Mouse (Mus musculus) cerebellum, adult 2 months (tissue): Measurements from ENCODE around the gene Dvl1. TPM values are rescaled to one million over a fixed set of nuclear protein-coding genes. Genes with fewer than 3 reads are reported as not detected.
A peak's percentile ranks its signal among the peaks of the same experiment; 100 is the strongest.

Experiments used
- DNase-seq, 2 experiments: peaks; one replicate each; pipeline ENCODE4 v3.0.0; 2021
- H3K27ac ChIP-seq: fragments of 200-500 bp; 2 replicates; pipeline ENCODE4 v1.5.1; 2012; ENCODE audit warnings: low read length, control low read depth, inconsistent platforms; ENCODE audit not compliant: insufficient read depth
- H3K27me3 ChIP-seq: fragments of 200-500 bp; 2 replicates; pipeline ENCODE4 v1.6.1; 2012; ENCODE audit warnings: inconsistent platforms, mild to moderate bottlenecking, low read length, moderate library complexity; ENCODE audit not compliant: control insufficient read depth, insufficient read depth
- H3K4me1 ChIP-seq: fragments of 200-500 bp; 2 replicates; pipeline ENCODE4 v1.6.1; 2011; ENCODE audit warnings: low read length; ENCODE audit not compliant: control insufficient read depth, insufficient read depth
- H3K4me3 ChIP-seq: fragments of 200-500 bp; replicated peaks from 2 replicates; pipeline ENCODE3; 2011; ENCODE audit warnings: mild to moderate bottlenecking, low read depth, low read length, control low read depth; ENCODE audit not compliant: insufficient read depth
- CTCF ChIP-seq: fragments of 200-500 bp; IDR thresholded peaks from 2 replicates; pipeline ENCODE4 v1.5.1; 2011; ENCODE audit warnings: low read depth, mild to moderate bottlenecking, control low read depth, low read length, moderate library complexity, borderline replicate concordance; ENCODE audit not compliant: insufficient read depth
- POLR2A ChIP-seq: fragments of 200-500 bp; IDR thresholded peaks from 2 replicates; pipeline ENCODE4 v1.6.1; 2011; ENCODE audit warnings: low read length, control low read depth, borderline replicate concordance; ENCODE audit not compliant: insufficient read depth
- WGBS: fragments of 180-500 bp; shearing (Covaris S2); methylation state at CpG from one replicate; pipeline ENCODE4 v1.1.7; 2018; 5-methylcytosine and 5-hydroxymethylcytosine counted together
- polyA plus RNA-seq: library from polyadenylated mRNA; depleted of rRNA; stranded (reverse); fragments of >200 nt; gene quantifications from 2 replicates; pipeline ENCODE4 v1.2.3, GENCODE M21; 2012

Gene Dvl1
- polyA plus RNA-seq, 1 experiment, result 160 TPM

- Histone ChIP-seq H3K4me1 (peaks cover 12% of the 10 kb centered on the region), H3K4me3 (peak within 1 kb of the TSS; percentile 82), H3K27me3 (no peaks in the 10 kb centered on the region), H3K27ac (peak within 1 kb of the TSS; percentile 33)
- under 1% methylated on average over 63 of the region's 63 CpGs for WGBS
- TF ChIP-seq CTCF, result no peak
- peak; percentile 86 for TF ChIP-seq POLR2A
- peak; percentile 96 to 97 for DNase-seq
Measured at GRCm38 (mm10) chr4:155869317-155870033, 22.3 kb downstream of the Dvl1 start, which contains the start of the genes Cptp and Ints11. Cptp (minus strand) TSS chr4:155869440. Ints11 (plus strand) TSS chr4:155869546.

DNA sequence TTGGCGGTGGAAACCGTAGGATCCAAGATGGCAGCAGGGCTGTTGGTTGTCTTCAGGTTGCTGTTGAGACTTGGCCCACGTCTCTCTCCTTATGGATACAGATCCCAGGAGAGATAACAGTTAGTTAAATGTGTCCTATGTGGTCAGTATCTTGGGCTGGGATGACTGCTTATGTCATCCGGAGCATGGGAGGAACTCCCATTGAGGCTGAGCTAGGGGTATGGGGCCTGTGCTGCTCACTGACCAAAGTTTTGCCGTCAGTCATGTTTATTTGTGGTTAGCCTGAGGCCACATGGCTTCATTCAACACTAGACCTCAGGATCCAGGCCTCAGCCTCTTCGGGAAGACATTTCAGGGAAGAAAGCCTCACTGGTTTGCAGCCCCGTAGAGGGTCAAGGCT lies 24.2 kb downstream of the Dvl1 start:
- WGBS, result 94% methylated on average over 7 of the region's 7 CpGs
- TF ChIP-seq POLR2A (no peak), CTCF (no peak)
- no peak overlapping the region for H3K4me3 ChIP-seq
- H3K27me3 ChIP-seq, result no peaks in the 10 kb centered on the region
- H3K27ac ChIP-seq, result no peak overlapping the region
- DNase-seq, result peak in 1 of 2 experiments; percentile 0
- peaks cover 12% of the 10 kb centered on the region for H3K4me1 ChIP-seq

DNA sequence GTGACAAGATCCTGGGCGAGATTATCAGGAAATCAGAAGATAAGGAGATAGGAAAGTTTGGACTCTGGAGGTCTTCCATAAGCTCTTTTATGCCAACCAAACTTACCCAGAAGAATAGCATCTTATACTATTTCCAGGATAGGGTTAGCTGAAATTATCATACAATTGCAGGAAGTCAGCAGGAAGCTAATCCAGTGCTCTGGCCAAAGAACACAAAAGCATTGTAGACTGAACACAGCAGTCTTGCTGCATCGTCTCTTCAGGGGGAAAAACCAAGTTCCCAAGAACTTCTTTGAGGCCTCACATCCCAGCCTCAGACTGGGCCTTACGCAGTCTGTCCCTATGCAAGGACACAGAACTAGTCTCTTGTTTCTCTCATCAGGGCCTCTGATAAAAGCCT lies 36.4 kb downstream of the Dvl1 start:
- no peak for DNase-seq
- WGBS, result 89% methylated on average over 3 of the region's 3 CpGs
- no peaks in the 10 kb centered on the region for H3K4me1 ChIP-seq
- no peaks in the 10 kb centered on the region for H3K27me3 ChIP-seq
- H3K27ac ChIP-seq, result no peak overlapping the region
- H3K4me3 ChIP-seq, result no peak overlapping the region
- no peak for TF ChIP-seq CTCF
- no peak for TF ChIP-seq POLR2A

DNA sequence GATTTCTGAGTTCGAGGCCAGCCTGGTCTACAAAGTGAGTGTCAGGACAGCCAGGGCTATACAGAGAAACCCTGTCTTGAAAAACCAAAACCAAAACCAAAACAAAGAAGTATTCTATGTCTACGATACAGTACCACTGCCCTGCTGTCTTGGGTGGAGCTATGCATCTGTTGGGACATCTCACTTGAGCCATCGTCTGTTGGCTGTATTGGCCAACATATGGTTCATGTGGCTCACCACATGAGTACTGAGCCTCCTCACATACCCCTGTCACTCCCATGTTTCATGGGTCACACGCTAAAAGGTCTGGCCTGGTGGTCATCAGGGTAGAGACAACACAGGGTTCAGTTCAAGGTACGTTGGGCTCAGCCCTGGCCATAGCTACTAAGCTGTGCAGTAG lies 39.1 kb downstream of the Dvl1 start:
- no peaks in the 10 kb centered on the region for H3K27me3 ChIP-seq
- no peak overlapping the region for H3K4me3 ChIP-seq
- WGBS, result 76% methylated on average over 5 of the region's 5 CpGs
- DNase-seq, result peak in 1 of 2 experiments; percentile 4
- no peak overlapping the region for H3K27ac ChIP-seq
- no peak for TF ChIP-seq POLR2A
- no peak for TF ChIP-seq CTCF
- peaks cover 4% of the 10 kb centered on the region; the same call in 1 of the 2 replicates for H3K4me1 ChIP-seq

- Histone ChIP-seq H3K27me3 (no peaks in the 10 kb centered on the region), H3K4me1 (peaks cover 4% of the 10 kb centered on the region; the same call in 1 of the 2 replicates), H3K27ac (no peak overlapping the region), H3K4me3 (no peak overlapping the region)
- WGBS, result 64% methylated on average over 10 of the region's 10 CpGs
- TF ChIP-seq POLR2A, result no peak
- no peak for TF ChIP-seq CTCF
- DNase-seq, result peak in 1 of 2 experiments; percentile 10
Measured at GRCm38 (mm10) chr4:155887674-155888073, 40.5 kb downstream of the Dvl1 start.

DNA sequence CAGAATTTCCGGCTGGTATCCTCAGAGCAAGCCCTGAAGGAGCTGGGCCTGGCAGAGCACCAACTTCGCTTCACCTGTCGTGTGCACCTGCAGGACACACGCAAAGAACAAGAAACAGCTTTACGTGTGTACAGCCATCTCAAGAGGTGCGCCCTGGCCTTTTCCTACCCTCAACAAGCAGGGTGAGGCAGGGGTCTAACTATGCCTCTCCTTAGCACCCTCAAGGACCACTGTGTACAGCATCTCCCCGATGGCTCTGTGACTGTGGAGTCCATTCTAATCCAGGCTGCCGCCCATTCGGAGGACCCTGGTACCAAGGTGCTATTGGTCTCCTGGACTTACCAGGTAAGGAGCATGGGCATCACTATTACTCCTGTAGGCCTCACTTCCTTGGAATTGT lies 41.0 kb downstream of the Dvl1 start:
- WGBS, result 91% methylated on average over 9 of the region's 9 CpGs
- H3K4me3 ChIP-seq, result no peak overlapping the region
- peaks cover 5% of the 10 kb centered on the region; the same call in 1 of the 2 replicates for H3K4me1 ChIP-seq
- peak in 1 of 2 experiments; percentile 12 for DNase-seq
- TF ChIP-seq CTCF, result no peak
- H3K27ac ChIP-seq, result no peak overlapping the region
- no peaks in the 10 kb centered on the region for H3K27me3 ChIP-seq

GRCm38 (mm10) chr4:155889316-155889715 lies 42.1 kb downstream of the Dvl1 start:
- TF ChIP-seq POLR2A (no peak), CTCF (no peak)
- WGBS, result 74% methylated on average over 5 of the region's 5 CpGs
- H3K4me1 ChIP-seq, result peaks cover 15% of the 10 kb centered on the region; the same call in 1 of the 2 replicates

GRCm38 (mm10) chr4:155891011-155891471 lies 43.8 kb downstream of the Dvl1 start:
- WGBS, result 1% methylated on average over 34 of the region's 34 CpGs
- H3K4me1 ChIP-seq, result peaks cover 20% of the 10 kb centered on the region
- no peak overlapping the region for H3K27ac ChIP-seq
- TF ChIP-seq CTCF (no peak), POLR2A (no peak)
- H3K4me3 ChIP-seq, result peak overlapping the region; percentile 83
- no peak for DNase-seq
- H3K27me3 ChIP-seq, result no peaks in the 10 kb centered on the region

More at GRCm38 (mm10) chr4:155889316-155889715, 42.1 kb downstream of the Dvl1 start:
- H3K27ac ChIP-seq, result no peak overlapping the region
- H3K4me3 ChIP-seq, result no peak overlapping the region
- DNase-seq, result peak in 1 of 2 experiments; percentile 9
- H3K27me3 ChIP-seq, result no peaks in the 10 kb centered on the region
